Mouse (Mus musculus) erythroid progenitor cell, adult 5-6 weeks (primary cell): ENCODE results near the gene Pax7. TPM values are rescaled to one million over a fixed set of nuclear protein-coding genes. Genes with fewer than 3 reads are reported as not detected.

ENCODE experiments used
- ATAC-seq: replicated peaks from 2 replicates; pipeline ENCODE4 v1.8.0; 2016; ENCODE audit warnings: moderate number of reproducible peaks, mild to moderate bottlenecking, moderate TSS enrichment, inconsistent platforms; ENCODE audit not compliant: poor library complexity, low FRiP score, severe bottlenecking
- total RNA-seq, 2 experiments: library from RNA; stranded (forward) in 1 of 2; stranded (reverse) in 1 of 2; fragments of 150-400 nt in 1 of 2; fragments of 186-747, 209-891 nt in 1 of 2; gene quantifications; 2 replicates each; pipeline versions ENCODE4 v1.2.3 to v1.2.4; 2015 to 2017; ENCODE audit warnings: low replicate concordance in 2 of 2

Pax7 gene
- total RNA-seq, 2 experiments from 2014 or later: not detected

DNA sequence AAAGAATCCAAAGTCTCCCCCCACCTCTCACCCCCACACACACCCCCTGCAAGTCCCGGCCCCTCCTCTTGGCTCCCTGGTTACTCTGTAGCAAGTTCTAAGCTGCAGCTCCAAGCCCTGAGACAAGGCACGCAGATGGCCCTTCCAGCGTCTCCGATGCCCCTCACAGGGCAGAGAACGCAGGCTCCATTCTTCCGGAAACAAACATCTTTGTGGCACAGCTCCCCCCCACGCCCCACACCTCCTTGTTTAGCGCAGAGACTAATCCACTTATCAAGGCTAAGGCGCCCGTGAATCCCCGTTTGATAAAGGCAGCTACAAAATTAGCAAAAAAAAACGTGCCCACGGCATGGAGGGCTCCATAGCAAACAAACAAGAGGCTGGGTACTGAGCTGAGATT is 71.4 kb downstream of the Pax7 start:
- no peak for ATAC-seq

DNA sequence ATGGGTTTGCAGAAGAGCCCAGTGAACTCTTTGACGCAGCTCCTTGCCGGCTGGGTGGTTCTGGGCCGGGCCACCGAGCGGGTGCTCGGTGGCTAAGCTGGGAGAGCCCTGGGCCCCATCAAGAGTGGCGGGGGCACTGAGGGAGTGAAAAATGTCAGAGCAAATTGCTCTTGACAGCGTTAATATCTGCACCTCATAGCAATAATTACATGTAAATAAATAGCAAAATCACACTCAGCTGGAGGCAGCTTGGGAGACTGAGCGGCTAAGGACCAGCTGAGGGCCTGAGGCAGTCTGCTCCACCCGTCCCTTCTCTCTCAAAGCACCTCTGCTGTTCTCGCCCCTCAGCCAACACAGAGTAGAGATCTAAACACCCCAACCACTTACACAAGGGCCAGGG is 72.6 kb downstream of the Pax7 start:
- ATAC-seq: no peak

DNA sequence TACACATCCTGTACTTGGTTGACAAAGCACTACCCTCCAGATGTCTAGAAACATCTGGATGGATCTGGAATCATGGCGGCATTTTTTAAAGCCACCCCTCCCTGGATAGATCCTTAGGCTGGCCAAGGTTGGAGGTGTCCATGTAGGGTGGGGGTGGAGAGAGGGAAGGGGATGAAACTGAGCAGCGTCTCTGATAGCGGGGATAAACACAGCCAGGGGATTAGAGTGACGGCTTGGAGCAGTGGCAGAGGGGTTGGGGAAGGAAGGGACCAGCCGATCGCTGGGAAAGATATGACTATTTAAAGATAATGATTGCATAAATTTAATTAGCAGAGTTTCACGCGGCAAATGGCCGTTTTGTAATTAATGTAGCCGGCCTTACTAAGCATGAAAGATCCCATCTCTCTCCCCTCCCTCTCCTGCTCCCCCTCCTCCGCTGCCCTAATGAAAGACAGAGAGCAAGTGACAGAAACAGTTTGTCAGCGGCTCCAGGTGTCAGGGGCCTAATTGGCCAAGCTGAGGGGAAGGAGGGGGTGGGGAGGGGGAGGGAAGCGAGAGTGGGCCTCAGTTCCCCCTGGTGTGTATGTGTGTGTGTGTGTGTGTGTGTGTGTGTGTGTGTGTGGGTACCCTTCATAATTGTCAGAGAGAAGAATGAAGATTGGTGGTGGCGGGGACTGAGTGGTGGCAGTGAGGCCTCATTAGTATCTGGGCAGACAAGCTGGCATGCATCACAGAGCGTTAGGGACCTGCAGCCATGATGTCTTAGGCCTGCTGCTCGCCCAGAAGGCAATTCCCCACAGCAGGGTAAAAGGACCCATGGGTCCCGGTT is 74.6 kb downstream of the Pax7 start:
- no peak for ATAC-seq

- ATAC-seq: no peak
These were observed 76.4 kb downstream of the Pax7 start for GRCm38 (mm10) chr4:139756931-139757330.

DNA sequence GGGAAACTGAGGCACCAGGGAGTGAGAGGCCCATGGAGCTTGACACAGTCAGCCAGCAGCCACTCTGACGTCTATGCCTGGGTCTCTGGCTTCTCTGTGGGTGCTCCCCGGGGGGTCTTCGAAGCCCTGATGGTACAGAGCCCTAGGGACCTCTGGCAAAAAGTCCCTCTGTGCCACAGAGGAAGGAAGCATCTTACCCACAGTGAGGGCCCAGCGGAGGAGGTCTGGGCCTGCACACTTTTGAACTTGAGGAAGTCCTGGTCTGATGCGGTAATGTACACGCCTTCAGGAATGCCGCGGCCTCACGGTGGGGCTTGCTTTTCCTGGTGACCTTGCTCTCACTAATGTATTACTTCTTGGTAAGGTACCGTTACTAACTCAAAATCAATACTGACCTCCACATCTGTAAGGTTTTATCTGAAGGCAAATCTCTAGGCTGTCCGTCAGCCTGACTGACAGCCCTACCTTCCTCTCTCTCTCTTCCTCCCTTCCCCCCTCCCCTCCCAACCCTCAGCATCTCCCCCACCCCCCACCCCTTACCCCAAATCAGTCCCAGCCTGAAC is 79.1 kb downstream of the Pax7 start:
- no peak for ATAC-seq

- ATAC-seq: no peak
These were observed 82.4 kb downstream of the Pax7 start for GRCm38 (mm10) chr4:139750926-139751325.

DNA sequence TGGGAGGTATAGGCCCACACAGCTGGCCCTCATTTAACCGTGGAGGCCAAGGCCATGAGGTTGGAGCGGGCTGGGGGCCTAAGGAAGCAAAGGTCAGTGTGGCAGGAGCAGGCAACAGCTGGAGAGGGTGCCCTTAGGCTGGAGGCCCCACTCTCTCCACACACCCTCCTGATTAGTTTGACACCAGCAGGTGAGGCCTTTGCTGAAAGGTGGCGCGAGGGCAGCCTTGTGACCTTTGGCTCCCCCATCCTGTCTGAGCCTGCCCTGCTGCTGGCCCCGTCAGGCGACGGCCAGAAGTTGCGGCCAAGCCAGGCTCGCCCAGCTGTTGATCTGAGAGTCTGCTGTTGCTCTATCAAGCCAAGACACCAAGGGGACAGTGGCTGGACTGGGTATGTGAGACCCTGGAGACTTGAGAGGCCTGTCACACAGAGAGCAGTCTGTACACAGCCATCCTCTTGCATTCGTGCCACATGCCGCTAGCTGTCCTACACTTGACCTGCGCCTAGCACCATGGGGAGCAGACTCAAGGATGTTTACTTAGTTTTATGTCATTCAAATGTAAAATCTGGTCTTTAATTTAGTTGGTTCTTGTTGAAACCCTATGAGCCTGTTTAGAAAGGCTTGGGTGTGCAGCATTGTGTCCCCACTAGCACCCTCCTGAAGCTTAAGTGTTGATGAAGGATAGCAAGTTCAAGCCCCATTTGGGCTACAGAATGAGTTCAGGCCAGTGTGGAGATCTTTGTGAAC is 86.0 kb downstream of the Pax7 start:
- no peak for ATAC-seq

GRCm38 (mm10) chr4:139746177-139746576 is 87.2 kb downstream of the Pax7 start:
- ATAC-seq: no peak

DNA sequence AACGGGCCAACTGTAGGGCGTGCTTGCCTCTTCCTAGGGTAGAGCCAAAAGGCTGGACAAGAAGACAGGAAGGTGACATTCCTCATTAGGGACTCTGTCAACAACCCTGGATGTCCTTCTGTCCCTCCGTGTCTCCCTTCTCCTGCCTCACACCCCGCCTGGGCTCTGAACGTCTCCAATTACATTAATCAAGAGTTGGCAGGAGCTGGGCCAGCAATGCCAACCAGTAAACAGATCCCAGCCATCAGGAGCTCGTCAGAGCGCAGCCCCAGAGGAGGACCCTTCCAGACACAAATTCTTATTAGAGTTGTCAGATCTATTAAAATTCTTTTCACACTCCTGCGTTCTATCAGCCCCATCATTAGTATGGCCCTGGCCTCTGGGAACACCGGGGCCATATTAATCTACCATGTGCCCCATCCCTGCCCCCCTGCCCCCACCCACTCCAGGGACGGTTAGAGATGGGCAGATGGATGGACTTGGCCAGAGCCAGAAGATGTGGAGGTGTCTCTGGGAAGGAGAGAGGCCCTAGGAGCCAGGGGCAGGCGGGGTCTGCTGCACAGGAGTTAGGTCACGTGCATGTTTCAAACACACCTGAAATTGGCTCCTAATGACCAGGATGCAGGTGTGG is 88.4 kb downstream of the Pax7 start:
- no peak for ATAC-seq

- ATAC-seq: no peak
These were observed 89.7 kb downstream of the Pax7 start for GRCm38 (mm10) chr4:139743626-139744025.

DNA sequence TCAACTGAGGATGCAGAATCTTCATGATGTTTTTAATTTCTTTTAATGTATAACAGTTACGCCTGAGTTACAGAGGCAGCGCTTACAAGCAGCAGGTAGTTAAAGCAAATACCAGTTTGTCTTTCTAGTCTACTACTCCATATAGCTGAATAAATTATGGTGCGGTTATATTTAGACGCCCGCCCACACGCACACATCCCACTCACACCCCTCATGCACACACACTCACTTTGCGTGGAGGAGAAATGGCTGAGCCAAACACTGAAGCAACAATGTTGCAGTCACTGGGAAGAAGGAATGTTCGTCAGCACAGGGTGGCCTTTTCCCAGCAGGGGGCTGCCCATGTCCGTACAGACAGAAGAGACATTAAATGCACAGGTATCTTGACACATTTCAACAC is 96.3 kb downstream of the Pax7 start:
- no peak for ATAC-seq

- ATAC-seq: no peak
These were observed 106.2 kb downstream of the Pax7 start for GRCm38 (mm10) chr4:139727101-139727500.

GRCm38 (mm10) chr4:139725421-139725820 is 107.9 kb downstream of the Pax7 start:
- ATAC-seq: no peak

DNA sequence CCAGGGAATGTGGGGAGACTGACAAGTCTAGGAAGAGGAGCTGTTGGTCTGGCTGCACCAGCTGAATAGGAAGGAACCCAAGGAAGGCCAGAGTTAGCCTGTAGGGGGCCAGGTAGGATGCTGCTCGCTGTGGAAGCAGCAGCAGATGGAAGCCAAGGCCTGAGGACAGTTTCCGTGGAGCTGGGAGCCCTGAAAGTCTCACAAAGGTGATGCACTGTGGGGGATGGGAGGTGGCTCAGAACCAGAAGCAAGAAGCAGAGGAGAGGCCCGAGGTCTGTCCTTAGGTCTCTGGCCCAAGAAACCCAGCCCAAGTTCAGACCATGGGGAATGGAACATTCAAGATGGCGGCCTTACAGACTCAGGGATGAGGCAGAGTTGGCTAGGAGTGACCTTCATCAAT is 109.0 kb downstream of the Pax7 start:
- no peak for ATAC-seq

- ATAC-seq: no peak
These were observed 114.3 kb downstream of the Pax7 start for GRCm38 (mm10) chr4:139718978-139719377.

- ATAC-seq: no peak
These were observed 116.7 kb downstream of the Pax7 start for GRCm38 (mm10) chr4:139716477-139717169.

- ATAC-seq: no peak
These were observed 117.9 kb downstream of the Pax7 start for GRCm38 (mm10) chr4:139715241-139715932.

GRCm38 (mm10) chr4:139710467-139711334 is 122.6 kb downstream of the Pax7 start:
- no peak for ATAC-seq
